Comparison of ENCODE assay signal across 24 mouse cellular contexts in genomic region chr11:8604789-8605569, GRCm38 (mm10). TPM values are rescaled to one million over a fixed set of nuclear protein-coding genes. Genes with fewer than 3 reads are reported as not detected.
DNase-seq lines count a peak whose midpoint lies in the region; ATAC-seq and TF ChIP-seq lines count a peak whose summit lies in the region.
"Had no signal": no experiment of that assay in that cellular context is flagged by ENCODE, and none has a peak within 500 bp of the region (broad histone marks: within the 10 kb centered on the region; RNA-seq: fewer than 3 reads in every experiment).

No protein-coding gene starts in this region.

- H3K9ac ChIP-seq in intestine, embryonic 16.5 days (ENCODE audit: low read depth, low read length): no peak overlapping the region
- no peak overlapping the region for H3K9ac ChIP-seq in intestine, postnatal 0 days (ENCODE audit: low read depth, low read length)
- H3K9ac ChIP-seq: intestine, embryonic 15.5 days; limb, embryonic 15.5 days; midbrain, embryonic 12.5 days had no signal

- TF ChIP-seq POLR2A in spleen, adult 2 months (IDR thresholded peaks at IDR 0.05; ENCODE audit: low read depth, low read length): no peak
- no peak for TF ChIP-seq POLR2A in myocyte (IDR thresholded peaks at IDR 0.05; ENCODE audit: insufficient read length, low read depth)

- ATAC-seq in intestine, embryonic 16.5 days: no peak
- ATAC-seq in intestine, postnatal 0 days: no peak
- no peak for ATAC-seq in megakaryocyte, adult 5-6 weeks (ENCODE audit: poor library complexity, severe bottlenecking)
- ATAC-seq: CD4-positive, CD25-positive, alpha-beta regulatory T cell, adult 4 months; forebrain, embryonic 16.5 days; hindbrain, embryonic 16.5 days; intestine, embryonic 15.5 days had no signal

- H3K9me3 ChIP-seq in intestine, embryonic 16.5 days (ENCODE audit: control insufficient read depth, low read length): no peaks in the 10 kb centered on the region
- no peaks in the 10 kb centered on the region for H3K9me3 ChIP-seq in intestine, postnatal 0 days (ENCODE audit: control insufficient read depth)
- H3K9me3 ChIP-seq: hindbrain, embryonic 10.5 days; intestine, embryonic 15.5 days; limb, embryonic 15.5 days; midbrain, embryonic 12.5 days had no signal

- no peak for DNase-seq in spleen, adult 2 months (ENCODE audit: low read depth in 1 of 2, low spot score in 2 of 2)
- DNase-seq in spleen, adult 18-20 months: no peak
- peak; percentile 73 for DNase-seq in WW6 (ENCODE audit: low read depth, low spot score)
- DNase-seq in layer of hippocampus, adult 9-11 months: no peak
- DNase-seq: adrenal gland, adult 8-10 months; cerebellum, adult 2 months; gastrocnemius, postnatal 10 days; heart, postnatal 10 days; kidney, postnatal 4 days; left cerebral cortex, postnatal 4 days; thymus, postnatal 14 days had no signal

- H3K36me3 ChIP-seq in intestine, embryonic 16.5 days (ENCODE audit: control insufficient read depth, insufficient read depth, low read length): peaks cover 2% of the 10 kb centered on the region; the same call in 1 of the 2 replicates
- H3K36me3 ChIP-seq in intestine, postnatal 0 days (ENCODE audit: control insufficient read depth, insufficient read depth): peaks cover 25% of the 10 kb centered on the region
- no peaks in the 10 kb centered on the region for H3K36me3 ChIP-seq in spleen, adult 2 months (ENCODE audit: control insufficient read depth, insufficient read depth, low read length)
- no peaks in the 10 kb centered on the region for H3K36me3 ChIP-seq in myocyte (ENCODE audit: control insufficient read depth, insufficient read depth)
- H3K36me3 ChIP-seq: midbrain, embryonic 12.5 days had no signal

- no peaks in the 10 kb centered on the region for H3K27me3 ChIP-seq in intestine, embryonic 16.5 days (replicated peaks; ENCODE audit: control insufficient read depth, insufficient read depth, low read length)
- H3K27me3 ChIP-seq in intestine, postnatal 0 days (replicated peaks; ENCODE audit: control insufficient read depth, insufficient read depth, low read length): no peaks in the 10 kb centered on the region
- H3K27me3 ChIP-seq in spleen, adult 2 months (ENCODE audit: control insufficient read depth, insufficient read depth, low read length): no peaks in the 10 kb centered on the region
- no peaks in the 10 kb centered on the region for H3K27me3 ChIP-seq in myocyte (ENCODE audit: control insufficient read depth, insufficient read depth, insufficient read length)
- H3K27me3 ChIP-seq: intestine, embryonic 15.5 days; limb, embryonic 15.5 days had no signal

- H3K4me2 ChIP-seq in intestine, embryonic 16.5 days (ENCODE audit: low read depth, low read length): no peak overlapping the region
- H3K4me2 ChIP-seq in intestine, postnatal 0 days (replicated peaks; ENCODE audit: low read depth): no peak overlapping the region
- H3K4me2 ChIP-seq in myocyte (ENCODE audit: low read depth): peak overlapping the region; percentile 24
- H3K4me2 ChIP-seq: heart, embryonic 11.5 days; intestine, embryonic 15.5 days; limb, embryonic 15.5 days; midbrain, embryonic 12.5 days had no signal

- peak overlapping the region; percentile 29; the same call in 1 of the 2 replicates for H3K27ac ChIP-seq in intestine, embryonic 16.5 days (ENCODE audit: low read length)
- no peak overlapping the region for H3K27ac ChIP-seq in intestine, postnatal 0 days (ENCODE audit: low read depth, low read length)
- peak overlapping the region; percentile 28; the same call in 1 of the 2 replicates for H3K27ac ChIP-seq in spleen, adult 2 months (ENCODE audit: insufficient read depth, low read length)
- H3K27ac ChIP-seq: embryonic facial prominence, embryonic 10.5 days; hindbrain, embryonic 10.5 days; intestine, embryonic 15.5 days; limb, embryonic 15.5 days; midbrain, embryonic 12.5 days had no signal

- peaks cover 12% of the 10 kb centered on the region for H3K79me2 ChIP-seq in myocyte (ENCODE audit: control insufficient read depth, insufficient read depth)

- TF ChIP-seq CTCF in intestine, postnatal 0 days (IDR thresholded peaks at IDR 0.05; ENCODE audit: low read depth): no peak
- no peak for TF ChIP-seq CTCF in spleen, adult 2 months (IDR thresholded peaks at IDR 0.05; ENCODE audit: extremely low read depth, insufficient read depth, insufficient read length, insufficient replicate concordance)

- WGBS in intestine, embryonic 16.5 days: 83% methylated on average over 10 of the region's 10 CpGs
- WGBS in intestine, postnatal 0 days: 83% methylated on average over 10 of the region's 10 CpGs
- 71% methylated on average over 10 of the region's 10 CpGs for WGBS in spleen, adult 2 months

- no peaks in the 10 kb centered on the region for H3K4me1 ChIP-seq in intestine, embryonic 16.5 days (ENCODE audit: control insufficient read depth, insufficient read depth, low read length)
- H3K4me1 ChIP-seq in intestine, postnatal 0 days (replicated peaks; ENCODE audit: control insufficient read depth, insufficient read depth, low read length): no peaks in the 10 kb centered on the region
- peaks cover 19% of the 10 kb centered on the region; the same call in 1 of the 2 replicates for H3K4me1 ChIP-seq in spleen, adult 2 months (ENCODE audit: control insufficient read depth, insufficient read depth, insufficient read length)

- no peak overlapping the region for H3ac ChIP-seq in myocyte (ENCODE audit: control insufficient read depth, insufficient read length)

- no peak overlapping the region for H3K4me3 ChIP-seq in intestine, embryonic 16.5 days (ENCODE audit: low read length)
- no peak overlapping the region for H3K4me3 ChIP-seq in intestine, postnatal 0 days (ENCODE audit: low read depth, low read length)
- H3K4me3 ChIP-seq in spleen, adult 2 months (ENCODE audit: extremely low read depth, insufficient read depth, insufficient read length): no peak overlapping the region
- H3K4me3 ChIP-seq in myocyte: no peak overlapping the region
- H3K4me3 ChIP-seq: embryonic facial prominence, embryonic 10.5 days; hindbrain, embryonic 10.5 days; intestine, embryonic 15.5 days; limb, embryonic 15.5 days; midbrain, embryonic 12.5 days had no signal

TF ChIP-seq in myocyte, 11 proteins besides CTCF, POLR2A, EP300 and RAD21:
- TF ChIP-seq MYOD1 (IDR thresholded peaks at IDR 0.05; ENCODE audit: control insufficient read depth in 1 of 3, insufficient read length in 2 of 3, low read depth in 2 of 3): peak; percentile 61 to 97 (median 92)
- TF ChIP-seq USF1 (IDR thresholded peaks at IDR 0.05; ENCODE audit: low read depth): no peak
- peak; percentile 45 for TF ChIP-seq TCF12 (IDR thresholded peaks at IDR 0.05; ENCODE audit: insufficient read depth, poor library complexity, severe bottlenecking)
- no peak for TF ChIP-seq SRF (IDR thresholded peaks at IDR 0.05; ENCODE audit: control insufficient read depth, insufficient read length, low read depth)
- TF ChIP-seq MAX (IDR thresholded peaks at IDR 0.05; ENCODE audit: low read depth): no peak
- TF ChIP-seq CEBPB (IDR thresholded peaks at IDR 0.05; ENCODE audit: insufficient read depth, poor library complexity, severe bottlenecking): no peak
- no peak for TF ChIP-seq E2F4 (IDR thresholded peaks at IDR 0.05; ENCODE audit: insufficient read depth)
- TF ChIP-seq POLR2AphosphoS2 (IDR thresholded peaks at IDR 0.05; ENCODE audit: insufficient read length, low read depth): no peak
- TF ChIP-seq TCF3 (IDR thresholded peaks at IDR 0.05; ENCODE audit: insufficient read length, low read depth): peak; percentile 68
- no peak for TF ChIP-seq REST (IDR thresholded peaks at IDR 0.05; ENCODE audit: insufficient read depth, insufficient read length)
- TF ChIP-seq MYOG (IDR thresholded peaks at IDR 0.05; ENCODE audit: control insufficient read depth in 1 of 3, insufficient read depth in 1 of 3, insufficient read length in 2 of 3, low read depth in 2 of 3): peak in 1 of 3 experiments; percentile 50

RNA-seq across cellular contexts. Expression of gene Tns3, which starts 59.4 kb away (rescaled TPM):
- 18.7 and 21.0 TPM in 2 replicates for polyA plus RNA-seq in intestine, embryonic 16.5 days (2015; fragmentation: Nextera tagmentation; extraction: Ambion mirVana)
- 10.5 and 11.4 TPM in 2 replicates for polyA plus RNA-seq in intestine, postnatal 0 days (2015; fragmentation: Nextera tagmentation; extraction: Ambion mirVana)
- polyA plus RNA-seq in spleen, adult 2 months (2012; rRNA removed): 39.4 and 39.7 TPM in 2 replicates
- 23.4 TPM for polyA plus RNA-seq in myocyte (2012; fragmentation: generic; extraction: Trizol)
- total RNA-seq in megakaryocyte, adult 5-6 weeks (2015): 29.6 and 35.7 TPM in 2 replicates
- 15.9 and 17.6 TPM in 2 replicates for total RNA-seq in megakaryocyte, adult 5-6 weeks (2017)
